Mouse (Mus musculus) right cerebral cortex, adult 2 months (tissue): ENCODE data around the gene Adgre5.

Experiments
- DNase-seq, 2 experiments: peaks; one replicate each; pipeline ENCODE4 v3.0.0; 2021 to 2022; ENCODE audit warnings: low spot score in 2 of 2

Adgre5 gene

GRCm38 (mm10) chr8:83689264-83689663, 51.9 kb downstream of the Adgre5 start:
- DNase-seq, result no peak

DNA sequence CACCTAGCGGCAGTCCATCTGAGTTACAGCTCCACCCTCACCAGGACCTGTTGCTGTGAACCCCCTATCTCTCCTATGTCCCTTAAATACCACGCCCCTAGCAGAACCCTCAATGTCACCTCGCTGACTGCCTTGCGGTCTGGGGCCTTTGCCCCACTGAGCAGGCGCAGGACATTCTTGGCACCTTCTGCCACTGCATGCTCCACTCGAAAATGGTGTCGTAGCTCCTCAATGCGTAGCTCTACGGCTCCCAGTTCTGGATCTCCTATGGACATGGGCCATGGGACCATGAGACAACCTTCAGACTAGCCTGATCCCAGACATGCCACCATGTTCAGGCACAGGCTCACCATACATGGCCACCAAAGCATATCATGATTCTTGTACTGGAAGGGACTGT, 56.6 kb downstream of the Adgre5 start:
- DNase-seq, result no peak

DNA sequence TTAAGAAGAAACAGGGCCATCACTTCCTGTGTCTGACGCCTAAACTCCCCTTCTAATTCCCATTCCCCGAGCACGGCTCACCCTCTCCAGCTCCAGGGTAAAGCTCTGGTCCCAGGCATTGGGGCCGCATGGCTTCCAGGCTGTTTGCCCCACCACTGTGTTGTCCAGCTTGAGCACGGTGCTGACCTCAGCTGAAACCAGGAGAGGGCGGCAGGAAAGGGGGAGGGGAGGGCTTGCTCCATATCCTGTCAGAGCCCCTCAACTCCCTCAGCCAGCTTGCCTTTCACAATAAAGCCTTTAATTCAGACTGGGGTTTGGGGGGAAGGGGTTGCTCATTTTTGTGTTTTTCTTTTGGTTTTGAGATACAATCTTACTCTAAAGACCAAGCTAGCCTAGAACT, 60.0 kb downstream of the Adgre5 start:
- no peak for DNase-seq

GRCm38 (mm10) chr8:83680603-83681002, 60.5 kb downstream of the Adgre5 start:
- no peak for DNase-seq

DNA sequence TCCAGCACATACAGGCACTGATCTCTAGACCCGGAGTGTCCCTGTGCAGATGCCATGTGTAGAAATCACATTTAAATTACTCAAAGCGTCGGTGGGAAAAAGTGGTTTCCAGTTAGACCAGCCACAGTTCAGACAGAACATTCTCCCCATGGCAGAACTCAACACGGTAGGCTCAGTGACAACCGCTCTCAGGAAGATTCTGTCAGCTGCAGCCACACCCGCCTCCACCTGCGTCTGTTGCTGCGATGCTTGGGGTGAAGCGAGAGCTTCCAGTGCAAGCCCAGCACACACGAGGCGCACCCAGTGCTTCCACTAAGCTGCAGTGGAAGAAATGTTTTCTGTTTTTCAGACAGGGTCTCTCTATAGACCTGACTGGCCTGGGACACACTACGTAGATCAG, 61.3 kb downstream of the Adgre5 start:
- DNase-seq, result peak in 1 of 2 experiments; percentile 68

DNA sequence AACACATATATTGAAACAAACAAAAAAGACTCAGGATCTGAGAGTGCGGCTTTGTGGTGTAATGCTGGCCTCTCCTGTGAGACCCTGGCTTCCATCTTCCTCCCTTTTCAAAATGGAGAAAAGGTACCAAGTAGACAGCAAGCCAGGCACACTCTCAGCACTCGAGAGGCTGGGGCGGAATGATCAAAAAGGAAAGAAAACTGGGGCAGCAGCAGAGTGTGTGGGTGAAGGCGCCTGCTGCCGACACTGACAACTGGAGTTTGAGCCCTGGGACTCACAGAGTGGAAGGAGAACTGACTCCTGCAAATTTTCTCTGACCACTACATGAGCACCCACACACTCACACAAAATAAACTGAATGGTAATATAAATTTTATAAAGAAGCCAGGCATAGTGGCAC, 66.6 kb downstream of the Adgre5 start:
- peak in 1 of 2 experiments; percentile 72 for DNase-seq
